Mouse (Mus musculus) megakaryocyte, embryonic 14.5 days (primary cell): ENCODE data around the gene Rgs8. TPM values are rescaled to one million over a fixed set of nuclear protein-coding genes. Genes with fewer than 3 reads are reported as not detected.

ENCODE experiments used
- H3K27me3 ChIP-seq: replicated peaks from 2 replicates; pipeline ENCODE3; 2012; ENCODE audit warnings: inconsistent platforms
- H3K36me3 ChIP-seq: replicated peaks from 2 replicates; pipeline ENCODE3; 2012; ENCODE audit warnings: low read length, inconsistent platforms, mixed read lengths
- H3K4me1 ChIP-seq: 2 replicates; pipeline ENCODE4 v1.6.1; 2012; ENCODE audit warnings: inconsistent platforms
- H3K4me3 ChIP-seq: replicated peaks from 2 replicates; pipeline ENCODE3; 2012; ENCODE audit warnings: moderate library complexity, mild to moderate bottlenecking, inconsistent platforms
- H3K9me3 ChIP-seq: 2 replicates; pipeline ENCODE4 v1.6.1; 2012; ENCODE audit warnings: inconsistent platforms
- FLI1 ChIP-seq: IDR thresholded peaks from 2 replicates; pipeline ENCODE4 v1.6.1; 2012; ENCODE audit warnings: low read length, inconsistent platforms, mixed read lengths
- GATA1 ChIP-seq: IDR thresholded peaks from 3 replicates; pipeline ENCODE4 v1.6.1; 2012; ENCODE audit warnings: mixed read lengths, low read length, inconsistent platforms, borderline replicate concordance
- polyA plus RNA-seq: library from polyadenylated mRNA; stranded (reverse); fragments of >175 nt; gene quantifications from 2 replicates; pipeline ENCODE4 v1.2.3, GENCODE M21; 2012; ENCODE audit warnings: low replicate concordance; ENCODE audit not compliant: insufficient read depth

Rgs8 gene
- polyA plus RNA-seq, 1 experiment: 0.04 TPM

DNA sequence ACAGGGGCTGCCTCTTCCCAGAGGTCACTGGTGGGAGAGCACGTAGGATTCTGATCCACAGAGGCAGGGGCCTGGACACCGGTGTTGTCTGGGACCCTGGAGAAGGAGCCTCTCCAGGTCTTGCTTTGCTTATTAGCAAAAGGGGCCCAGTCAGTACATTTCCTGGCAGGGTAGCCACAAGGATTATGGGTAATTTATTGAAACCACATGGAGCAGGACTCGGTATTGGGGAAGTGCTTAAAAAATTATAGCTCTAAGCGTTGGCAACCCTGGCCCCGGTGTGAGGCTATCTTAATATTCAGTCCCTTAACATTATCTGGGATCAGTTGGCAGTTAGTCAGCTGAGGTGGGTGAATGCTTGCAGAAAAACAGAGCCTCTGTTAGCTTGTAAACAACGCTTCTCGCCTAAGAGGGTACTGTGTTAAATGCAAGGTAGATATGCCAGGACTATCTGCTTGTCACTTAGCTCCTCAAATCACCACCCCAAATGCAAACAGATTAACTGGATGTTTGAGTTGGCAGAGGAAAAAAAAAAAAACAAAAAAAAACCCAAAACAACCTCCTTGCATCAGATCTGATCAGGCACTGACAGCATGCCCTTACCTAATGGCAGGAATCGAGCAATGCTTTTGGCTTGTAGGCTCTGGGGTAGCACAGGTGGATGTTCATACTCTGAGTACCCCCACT, 49.5 kb downstream of the Rgs8 start:
- Histone ChIP-seq H3K4me1 (peaks cover 18% of the 10 kb centered on the region; the same call in 1 of the 2 replicates), H3K27me3 (peaks cover 16% of the 10 kb centered on the region), H3K36me3 (no peaks in the 10 kb centered on the region), H3K9me3 (peaks cover 9% of the 10 kb centered on the region; the same call in 1 of the 2 replicates), H3K4me3 (no peak overlapping the region)
- no peak for TF ChIP-seq FLI1
- no peak for TF ChIP-seq GATA1

DNA sequence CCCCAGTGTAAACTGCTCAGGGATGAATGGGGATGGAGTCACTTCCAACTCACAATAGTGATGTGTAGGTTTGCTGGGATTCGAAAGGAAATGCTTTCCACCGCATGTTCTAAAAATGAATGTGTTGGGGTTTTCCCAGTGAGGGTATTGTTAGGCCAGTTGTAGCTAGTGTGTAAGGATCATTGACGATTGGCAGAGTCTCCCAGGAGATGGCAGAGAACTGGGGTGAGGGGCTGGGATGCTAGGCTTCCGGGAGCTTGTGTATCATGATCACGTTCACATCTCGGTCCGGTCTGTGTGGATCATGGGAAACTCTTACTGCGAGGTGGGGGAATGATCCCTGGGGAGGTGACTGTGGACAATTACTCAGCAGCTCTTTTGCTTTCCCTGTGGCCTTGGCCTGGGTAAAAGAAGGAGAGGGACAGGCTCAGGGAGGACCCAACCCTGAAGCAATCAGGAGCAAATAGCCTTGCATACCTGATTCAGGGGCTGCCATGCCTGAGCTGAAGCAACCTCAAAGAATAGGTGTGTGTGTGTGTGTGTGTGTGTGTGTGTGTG, 50.1 kb downstream of the Rgs8 start:
- Histone ChIP-seq H3K4me3 (no peak overlapping the region), H3K36me3 (no peaks in the 10 kb centered on the region), H3K4me1 (peaks cover 18% of the 10 kb centered on the region; the same call in 1 of the 2 replicates), H3K9me3 (peaks cover 9% of the 10 kb centered on the region; the same call in 1 of the 2 replicates), H3K27me3 (peaks cover 16% of the 10 kb centered on the region)
- TF ChIP-seq FLI1: no peak
- no peak for TF ChIP-seq GATA1

DNA sequence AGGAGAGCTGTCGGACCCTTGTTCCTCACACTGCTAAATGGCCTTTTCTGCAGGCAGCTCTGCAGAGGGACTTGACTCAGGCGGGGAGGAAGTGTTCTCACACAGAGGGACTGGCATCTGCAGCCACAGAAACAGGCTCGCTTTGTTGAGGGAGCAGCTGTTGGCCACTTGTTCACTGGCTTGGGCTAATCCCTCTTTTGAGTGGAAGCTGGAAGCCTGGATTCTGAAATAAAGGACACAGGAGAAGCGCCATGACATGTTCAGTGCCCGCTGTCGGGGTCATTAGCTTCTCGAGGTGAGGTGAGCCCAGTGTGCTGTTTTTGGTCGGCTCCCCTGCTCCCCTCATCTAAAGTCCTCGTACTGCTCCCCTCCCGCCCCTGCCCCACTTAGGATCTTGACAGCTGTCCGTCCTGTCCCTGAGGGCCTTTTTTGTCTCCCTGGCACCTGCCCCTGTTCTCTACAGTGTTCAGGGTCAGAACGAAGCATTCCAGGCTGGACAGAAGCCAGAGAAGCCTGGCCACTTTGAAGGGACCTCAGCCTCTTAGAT, 50.7 kb downstream of the Rgs8 start:
- no peaks in the 10 kb centered on the region for H3K36me3 ChIP-seq
- H3K4me3 ChIP-seq: no peak overlapping the region
- H3K4me1 ChIP-seq: peaks cover 18% of the 10 kb centered on the region; the same call in 1 of the 2 replicates
- peaks cover 9% of the 10 kb centered on the region; the same call in 1 of the 2 replicates for H3K9me3 ChIP-seq
- H3K27me3 ChIP-seq: peaks cover 14% of the 10 kb centered on the region
- TF ChIP-seq FLI1 (no peak), GATA1 (no peak)

DNA sequence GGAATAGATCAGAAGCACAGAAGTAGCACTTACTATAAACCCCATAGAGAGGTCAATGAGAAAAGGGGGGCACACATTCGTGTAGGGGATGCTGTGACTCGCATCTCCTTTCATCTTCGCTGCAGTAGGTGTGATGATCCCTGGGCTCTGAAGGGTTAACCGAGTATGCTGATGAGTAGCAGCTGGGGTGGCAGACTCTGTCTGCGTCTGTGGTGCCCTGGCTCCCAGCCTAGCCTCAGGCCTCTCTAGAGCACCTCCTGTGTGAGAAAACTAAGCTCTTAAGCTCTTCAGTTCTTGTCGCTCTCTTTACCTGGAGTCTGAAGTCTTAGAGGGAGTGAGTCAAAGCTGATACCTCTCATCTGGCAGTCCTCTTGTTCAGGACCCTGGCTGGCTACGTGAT, 51.3 kb downstream of the Rgs8 start:
- H3K4me3 ChIP-seq: no peak overlapping the region
- TF ChIP-seq FLI1: no peak
- TF ChIP-seq GATA1: no peak
- H3K36me3 ChIP-seq: no peaks in the 10 kb centered on the region
- peaks cover 14% of the 10 kb centered on the region for H3K27me3 ChIP-seq
- peaks cover 24% of the 10 kb centered on the region for H3K4me1 ChIP-seq
- peaks cover 9% of the 10 kb centered on the region; the same call in 1 of the 2 replicates for H3K9me3 ChIP-seq

DNA sequence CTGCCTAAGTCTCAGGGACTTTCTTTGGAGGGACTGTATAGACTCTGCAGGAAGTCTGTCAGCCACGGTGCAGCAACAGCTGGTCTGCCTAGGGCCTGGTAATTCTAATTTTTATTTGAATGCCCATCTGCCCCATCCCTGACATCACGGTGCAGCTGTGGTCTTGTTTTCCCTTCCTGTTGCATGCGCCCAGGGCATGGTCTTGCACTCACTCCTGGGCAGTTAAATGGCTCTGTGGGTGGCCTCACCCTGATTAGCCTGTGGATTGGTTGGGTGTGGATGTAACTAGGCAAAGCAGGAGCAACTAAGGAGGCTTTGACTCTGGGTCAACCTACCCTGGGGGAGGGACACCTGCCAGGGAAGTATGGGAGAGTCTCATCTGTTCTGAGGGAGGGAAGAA, 52.2 kb downstream of the Rgs8 start:
- peaks cover 32% of the 10 kb centered on the region for H3K4me1 ChIP-seq
- peaks cover 10% of the 10 kb centered on the region for H3K27me3 ChIP-seq
- no peaks in the 10 kb centered on the region for H3K36me3 ChIP-seq
- H3K9me3 ChIP-seq: peaks cover 9% of the 10 kb centered on the region; the same call in 1 of the 2 replicates
- no peak overlapping the region for H3K4me3 ChIP-seq
- TF ChIP-seq FLI1 (no peak), GATA1 (no peak)

DNA sequence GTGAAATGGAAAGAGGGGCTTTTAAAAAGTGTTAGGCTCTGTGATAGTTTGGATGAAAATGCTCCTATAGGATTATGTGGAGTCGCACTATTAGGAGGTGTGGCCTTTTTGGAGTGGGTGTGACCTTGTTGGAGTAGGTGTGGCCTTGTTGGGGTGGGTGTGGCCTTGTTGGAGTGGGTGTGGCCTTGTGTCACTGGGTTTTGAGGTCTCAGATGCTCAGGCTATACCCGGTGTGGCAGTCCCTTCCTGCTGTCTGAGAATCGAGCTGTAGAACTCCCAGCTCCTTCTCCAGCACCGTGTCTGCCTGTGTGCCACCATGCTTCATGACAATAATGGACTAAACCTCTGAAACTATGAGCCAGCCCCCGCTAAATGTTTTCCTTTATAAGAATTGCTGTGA, 55.8 kb downstream of the Rgs8 start:
- Histone ChIP-seq H3K27me3 (peaks cover 2% of the 10 kb centered on the region), H3K36me3 (no peaks in the 10 kb centered on the region), H3K4me3 (no peak overlapping the region), H3K4me1 (peaks cover 30% of the 10 kb centered on the region), H3K9me3 (peaks cover 9% of the 10 kb centered on the region; the same call in 1 of the 2 replicates)
- TF ChIP-seq GATA1 (no peak), FLI1 (no peak)

DNA sequence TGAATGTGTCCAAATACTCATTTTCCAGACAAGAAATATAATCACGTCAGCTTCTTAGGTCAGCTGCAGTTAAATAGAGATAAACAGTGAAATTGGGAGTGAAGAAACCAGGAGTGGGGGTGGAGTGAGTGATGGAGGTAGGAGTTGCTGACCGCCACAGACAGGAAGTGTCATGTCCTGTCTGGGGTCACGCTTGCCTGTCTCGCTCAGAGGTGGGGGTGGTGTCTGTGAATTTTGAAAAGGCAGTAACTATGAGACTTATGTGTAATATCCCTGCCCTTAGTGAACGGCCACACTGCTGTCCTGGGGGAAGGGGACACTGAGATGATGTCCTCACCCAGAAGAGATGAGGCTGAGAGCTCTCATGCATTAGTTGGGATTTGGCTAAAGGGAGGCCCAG, 56.6 kb downstream of the Rgs8 start:
- H3K4me3 ChIP-seq: peak overlapping the region; percentile 75
- H3K27me3 ChIP-seq: peaks cover 2% of the 10 kb centered on the region
- H3K4me1 ChIP-seq: peaks cover 30% of the 10 kb centered on the region
- no peaks in the 10 kb centered on the region for H3K36me3 ChIP-seq
- no peak for TF ChIP-seq FLI1
- no peak for TF ChIP-seq GATA1
- H3K9me3 ChIP-seq: peaks cover 9% of the 10 kb centered on the region; the same call in 1 of the 2 replicates

DNA sequence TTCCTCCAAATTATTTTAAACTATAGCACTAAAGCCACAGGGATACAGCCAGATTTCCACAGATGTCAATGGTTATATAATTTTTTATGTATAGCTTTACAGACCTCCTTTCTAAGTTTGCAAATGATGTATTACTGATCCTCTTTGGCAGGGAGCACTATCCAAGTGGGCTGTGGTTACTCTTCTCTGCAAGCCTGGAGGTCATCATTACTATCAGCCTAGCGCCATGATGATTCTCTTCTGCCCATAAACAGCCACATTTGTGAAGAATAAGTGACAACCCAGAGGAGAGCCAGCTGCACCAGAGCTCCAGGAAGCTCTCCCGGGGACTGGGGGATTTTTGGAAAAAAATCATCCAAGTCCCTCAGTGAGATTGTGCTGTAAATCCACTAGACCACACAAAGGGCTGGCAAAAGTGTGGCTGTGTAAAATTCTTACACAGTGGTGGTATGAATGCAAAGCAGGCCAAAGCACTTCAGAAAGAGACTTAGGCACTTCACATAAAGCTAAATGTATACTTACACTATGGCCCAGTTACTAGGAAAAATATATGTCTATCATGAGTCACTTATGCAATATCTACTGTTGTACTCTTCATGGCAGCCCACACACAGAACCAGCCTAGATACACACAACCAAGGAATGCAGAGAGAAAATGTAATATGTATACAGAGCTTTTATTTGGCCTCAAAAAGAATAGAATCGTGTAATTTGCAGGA, 58.9 kb downstream of the Rgs8 start:
- H3K4me3 ChIP-seq: no peak overlapping the region
- no peak for TF ChIP-seq FLI1
- no peak for TF ChIP-seq GATA1
- H3K4me1 ChIP-seq: peaks cover 26% of the 10 kb centered on the region
- H3K9me3 ChIP-seq: no peaks in the 10 kb centered on the region
- no peaks in the 10 kb centered on the region for H3K27me3 ChIP-seq
- no peaks in the 10 kb centered on the region for H3K36me3 ChIP-seq

DNA sequence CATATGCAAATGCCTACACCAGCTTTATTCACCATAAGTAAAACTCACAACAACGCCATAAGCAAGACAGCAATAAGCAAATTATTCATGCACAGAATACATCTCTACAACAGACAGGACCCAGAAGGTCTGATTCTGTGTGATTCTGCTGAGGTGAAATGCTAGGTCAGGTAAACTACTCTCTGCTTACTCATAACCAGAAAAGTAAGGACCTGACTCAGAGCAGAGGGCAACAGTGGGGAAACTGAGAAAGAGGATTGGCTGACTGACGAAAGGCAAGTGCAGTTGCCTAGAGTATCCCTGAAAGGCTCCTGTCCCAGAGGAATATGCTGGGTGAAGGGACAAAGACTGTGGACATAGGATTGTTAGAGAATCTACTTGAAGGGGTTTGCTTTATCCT, 59.8 kb downstream of the Rgs8 start:
- Histone ChIP-seq H3K4me1 (peaks cover 26% of the 10 kb centered on the region), H3K27me3 (peaks cover 2% of the 10 kb centered on the region), H3K9me3 (no peaks in the 10 kb centered on the region), H3K36me3 (no peaks in the 10 kb centered on the region), H3K4me3 (no peak overlapping the region)
- TF ChIP-seq FLI1 (no peak), GATA1 (no peak)

DNA sequence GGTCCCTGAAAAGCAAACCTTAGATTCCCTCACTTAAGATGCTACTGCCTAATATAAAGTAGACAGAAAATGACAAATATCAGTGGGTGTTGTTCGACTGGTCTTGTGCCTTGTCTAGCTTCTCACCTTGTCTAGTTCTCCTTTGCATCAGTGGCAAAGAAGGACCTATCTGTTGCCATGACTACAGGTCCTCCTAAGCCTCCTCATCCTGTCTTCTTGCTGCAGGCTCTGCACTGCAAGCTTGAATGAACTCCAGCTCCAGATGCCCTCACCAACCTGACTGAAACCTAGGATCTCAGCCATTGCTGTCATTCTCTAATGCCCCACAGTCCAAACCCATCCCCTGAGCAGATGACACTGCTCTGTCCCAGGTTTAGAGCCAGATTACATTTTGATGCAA, 65.2 kb downstream of the Rgs8 start:
- H3K4me3 ChIP-seq: no peak overlapping the region
- no peaks in the 10 kb centered on the region for H3K9me3 ChIP-seq
- TF ChIP-seq GATA1: no peak
- no peak for TF ChIP-seq FLI1

More for the DNA sequence above, 65.2 kb downstream of the Rgs8 start:
- Histone ChIP-seq H3K36me3 (no peaks in the 10 kb centered on the region), H3K4me1 (no peaks in the 10 kb centered on the region), H3K27me3 (peaks cover 5% of the 10 kb centered on the region)
